Mouse (Mus musculus) hematopoietic stem cell, adult 5-6 weeks (primary cell): ENCODE measurements around the gene Camp. TPM values are rescaled to one million over a fixed set of nuclear protein-coding genes. Genes with fewer than 3 reads are reported as not detected.
A peak's percentile ranks its signal among the peaks of the same experiment; 100 is the strongest.
"Not testable (repeated sequence)": the region's sequence is repeated elsewhere in the genome, so short reads cannot be mapped to it uniquely, and the experiment has no call there.

Source experiments
- ATAC-seq, 2 experiments: fragments of 125-278 bp in 1 of 2; replicated peaks in 1 of 2; 2 replicates each; pipeline ENCODE4 v1.8.0; 2016 to 2017; ENCODE audit warnings: inconsistent platforms in 2 of 2, mild to moderate bottlenecking in 2 of 2, moderate number of reproducible peaks in 2 of 2, low read depth in 1 of 2, moderate TSS enrichment in 1 of 2; ENCODE audit not compliant: low FRiP score in 2 of 2, poor library complexity in 2 of 2, severe bottlenecking in 2 of 2, insufficient read depth in 1 of 2, low TSS enrichment in 1 of 2
- total RNA-seq: library from RNA; stranded (forward); fragments of 172-1452, 232-1000 nt; gene quantifications from 2 replicates; pipeline ENCODE4 v1.2.3, GENCODE M21; 2017

Camp gene
- total RNA-seq, 1 experiment from 2014 or later = 230 TPM

DNA sequence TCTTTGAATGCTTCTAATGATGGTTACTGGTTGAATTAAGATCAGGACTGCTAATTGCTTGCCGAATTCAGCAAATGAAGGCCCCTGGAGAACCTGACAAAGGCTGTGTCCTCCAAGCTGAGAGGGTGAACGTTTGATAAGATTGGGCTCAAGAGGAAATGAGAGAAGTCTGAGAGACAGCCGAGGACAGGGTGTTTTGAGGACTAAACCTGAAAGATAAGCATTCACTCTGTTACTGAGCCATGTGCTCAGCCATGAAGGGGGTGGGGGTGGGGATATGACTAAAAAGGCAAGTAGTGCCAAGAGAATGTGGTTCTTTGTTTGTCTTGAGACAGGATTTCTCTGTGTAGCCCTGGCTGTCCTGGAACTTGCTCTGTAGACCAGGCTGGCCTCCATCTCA is 13.7 kb upstream of the Camp start:
- ATAC-seq = peak in 1 of 2 experiments; percentile 23; a peak in 1 of 4 replicates

DNA sequence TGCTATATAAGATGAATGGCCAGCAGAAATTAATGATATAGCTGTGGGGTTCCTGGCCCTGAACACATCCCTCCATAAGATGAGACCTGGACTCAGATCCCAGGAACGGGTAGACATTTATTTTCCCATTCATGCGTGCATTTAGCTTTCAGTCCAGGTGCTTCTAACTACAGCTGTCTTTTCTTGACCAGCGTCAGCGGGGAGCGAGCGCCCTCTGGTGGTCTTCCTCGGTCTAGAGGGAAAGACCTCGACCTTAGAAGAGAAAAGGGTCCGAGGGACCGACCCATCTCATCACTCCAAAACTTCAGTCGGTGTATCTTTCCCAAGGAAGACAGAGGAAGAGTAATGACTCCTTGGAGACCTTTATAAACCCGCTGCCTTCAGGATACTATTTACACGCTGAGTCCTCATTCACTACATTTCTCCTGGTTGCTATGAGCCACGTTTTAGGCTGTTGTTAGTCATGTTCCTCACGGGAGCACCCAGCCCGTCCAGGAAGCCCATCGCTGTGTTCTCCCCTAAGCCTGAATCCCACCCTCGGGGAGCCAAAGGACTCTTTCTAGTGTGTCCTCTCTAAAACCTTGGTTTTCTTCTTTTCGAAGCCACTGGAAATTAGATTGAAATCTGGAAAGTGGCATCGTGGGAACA is 13.1 kb upstream of the Camp start:
- peak; percentile 77 to 81; a peak in 3 of 4 replicates for ATAC-seq

DNA sequence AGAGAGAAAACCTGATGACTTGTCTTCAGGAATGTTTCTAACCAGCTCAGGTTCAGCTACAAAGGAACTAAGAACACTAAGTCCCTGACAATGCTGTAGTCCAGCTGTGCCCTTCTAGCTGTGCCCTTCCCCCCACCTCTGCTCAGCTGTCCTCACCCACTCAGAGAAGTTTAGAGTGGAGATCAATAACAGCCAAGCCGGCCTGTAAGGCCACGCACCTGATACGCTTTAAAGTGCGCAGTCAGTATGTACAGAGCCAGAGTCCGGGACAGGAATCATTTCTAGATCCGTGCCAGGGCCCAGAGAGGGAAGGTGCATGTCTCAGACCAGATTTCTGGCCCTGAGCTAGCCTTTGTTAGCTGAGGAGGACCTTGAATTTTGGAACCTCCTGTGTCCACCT is 6.5 kb upstream of the Camp start:
- ATAC-seq = no peak

DNA sequence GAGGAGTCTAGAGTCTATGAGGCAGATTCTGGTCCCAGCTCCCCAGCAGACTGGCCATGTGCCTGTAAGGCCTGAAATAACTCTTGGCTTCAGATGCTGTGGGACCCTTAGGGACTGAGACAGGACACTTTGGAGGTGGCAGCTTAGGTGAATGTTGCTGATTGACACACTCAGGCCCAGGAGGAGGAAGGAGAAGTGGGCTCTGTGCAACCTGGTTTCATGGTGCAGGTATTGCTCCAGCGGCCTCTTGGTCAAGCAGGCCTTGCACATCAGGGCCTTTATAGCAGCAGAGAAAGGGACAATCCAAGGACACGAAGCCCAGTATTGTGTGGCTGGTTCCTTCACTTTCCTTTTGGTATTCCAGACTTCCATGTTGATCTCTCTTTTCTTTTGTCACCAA is 4.9 kb upstream of the Camp start:
- peak; percentile 37 to 65; a peak in 2 of 4 replicates for ATAC-seq

DNA sequence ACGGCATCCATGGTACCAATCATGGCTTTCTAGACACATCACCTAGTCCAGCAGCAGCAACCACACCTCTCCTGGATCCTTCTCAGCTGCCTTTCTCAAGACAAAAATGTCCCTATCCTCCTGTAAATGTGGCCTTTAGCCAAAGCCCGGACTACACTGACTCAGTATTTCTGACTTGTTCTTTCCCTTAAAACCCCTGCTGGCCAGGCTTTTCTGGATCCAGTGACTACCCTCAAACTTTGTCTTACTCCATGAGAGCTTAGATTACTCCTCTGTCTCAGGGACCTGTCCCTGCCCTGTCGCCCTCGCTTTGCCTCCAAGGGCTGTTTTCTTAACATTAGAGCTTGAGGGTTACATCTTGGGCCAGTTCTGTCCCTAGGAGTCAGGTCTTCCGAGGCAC is 682 bp upstream of the Camp start:
- no peak for ATAC-seq

GRCm38 (mm10) chr9:109833088-109833412 is 16.4 kb downstream of the Camp start:
- ATAC-seq = peak; percentile 9 to 10; a peak in 1 of 4 replicates

- ATAC-seq = peak; percentile 97 to 98
These were observed 16.9 kb downstream of the Camp start, which contains the start of gene Nme6 for GRCm38 (mm10) chr9:109832391-109833087. Nme6 (plus strand) TSS chr9:109832749.

DNA sequence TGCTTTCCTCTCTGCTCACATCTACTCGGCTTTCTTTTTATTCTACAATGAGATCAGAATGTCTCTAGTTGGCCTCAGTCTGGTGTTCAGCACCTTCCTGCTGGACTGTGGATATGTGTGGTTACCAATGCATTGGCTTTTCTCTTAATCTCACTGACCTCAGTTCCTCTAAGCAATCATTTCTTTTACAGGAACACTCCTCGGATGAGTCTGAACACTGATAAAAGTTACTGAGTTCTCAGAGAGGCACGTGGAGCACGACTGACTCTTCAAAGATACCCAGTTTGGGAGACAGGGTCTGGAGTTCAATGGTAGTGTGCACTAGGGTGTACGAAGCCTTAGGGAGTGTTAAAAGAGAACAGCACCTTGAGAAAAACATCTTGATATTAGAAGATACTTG is 23.2 kb downstream of the Camp start:
- no peak for ATAC-seq

DNA sequence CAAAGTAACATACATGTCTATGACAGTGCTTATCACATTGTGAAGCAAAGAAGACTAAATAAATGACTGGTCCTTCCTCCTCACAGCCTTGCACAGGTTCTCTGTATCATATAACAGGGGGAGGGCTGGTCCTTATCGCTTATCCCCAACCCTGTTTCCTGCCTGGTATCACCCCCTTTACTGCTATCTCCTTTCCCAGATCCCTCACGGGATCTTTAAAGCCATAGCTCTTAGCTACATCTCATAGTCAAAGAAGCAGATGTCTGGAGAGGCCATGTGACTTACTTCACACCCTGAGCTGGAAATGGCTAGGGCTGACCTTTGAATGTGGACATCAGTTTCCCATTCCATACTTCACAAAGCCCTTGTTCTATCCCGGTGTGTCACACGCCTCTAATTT is 23.7 kb downstream of the Camp start:
- ATAC-seq = no peak

GRCm38 (mm10) chr9:109816341-109816740 is 33.1 kb downstream of the Camp start:
- ATAC-seq = no peak

GRCm38 (mm10) chr9:109813424-109813823 is 36.0 kb downstream of the Camp start:
- ATAC-seq = no peak

DNA sequence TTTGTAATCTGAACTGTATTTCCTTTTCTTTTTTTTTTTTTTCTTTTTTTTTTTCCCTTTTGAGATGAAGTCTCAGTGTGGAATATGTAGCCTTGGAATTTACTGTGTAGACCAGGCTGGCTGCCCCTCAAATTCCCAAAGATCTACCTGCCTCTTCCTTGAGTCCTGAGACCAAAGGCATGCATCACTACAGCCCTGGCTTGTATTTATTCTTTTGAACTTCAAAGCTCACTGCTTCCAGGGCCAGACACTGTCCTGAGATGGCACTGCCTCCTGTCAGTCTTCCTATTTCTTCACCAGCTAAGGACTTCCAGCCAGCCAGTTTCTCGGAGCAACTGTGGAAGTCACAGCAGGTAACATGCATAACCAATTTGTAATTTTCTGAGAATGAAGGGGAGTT is 37.4 kb downstream of the Camp start, which contains the start of gene Spink8:
TSS of gene Spink8 (plus strand) at position 301 of the 400 bp plus-strand sequence.
- ATAC-seq = no peak

DNA sequence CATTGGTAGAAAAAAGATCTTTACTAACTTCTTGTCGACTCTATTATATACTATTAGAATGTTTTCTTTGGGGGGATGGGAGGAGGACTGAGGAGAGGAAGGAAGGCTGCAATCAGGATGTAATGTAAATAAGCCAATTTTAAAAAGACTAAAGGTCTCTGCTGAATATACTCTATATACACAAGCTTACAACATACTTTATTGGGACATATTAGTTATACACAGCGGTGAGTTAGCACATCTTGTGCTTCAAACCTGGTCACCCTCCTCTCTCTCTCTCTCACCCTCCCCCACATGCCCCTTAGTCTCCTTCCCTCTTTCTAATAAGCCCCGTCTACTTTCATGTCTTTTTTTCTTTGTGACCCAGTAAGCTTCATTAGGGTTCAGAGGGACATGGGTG is 41.5 kb downstream of the Camp start:
- ATAC-seq = no peak

- no peak for ATAC-seq
These were observed 42.6 kb downstream of the Camp start for GRCm38 (mm10) chr9:109806695-109807293.

- ATAC-seq = no peak
These were observed 43.2 kb downstream of the Camp start for GRCm38 (mm10) chr9:109806260-109806659.

DNA sequence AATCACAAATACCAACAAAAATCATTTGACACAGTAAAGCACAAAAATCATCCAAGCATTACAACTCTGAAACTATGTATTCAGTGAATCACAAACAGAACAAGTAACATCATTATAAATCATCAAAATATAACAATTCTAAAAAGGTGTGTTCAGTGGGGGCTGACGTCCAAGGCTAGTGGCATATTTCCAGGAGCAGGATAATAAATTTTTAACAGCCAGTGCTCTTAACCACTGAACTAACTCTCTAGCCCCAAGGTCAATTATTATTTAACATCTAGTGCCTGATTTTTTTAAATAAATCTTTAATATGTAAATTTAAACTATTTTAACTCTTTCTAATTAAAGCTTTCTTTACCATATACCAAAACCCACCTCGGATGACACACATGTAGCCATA is 43.8 kb downstream of the Camp start:
- ATAC-seq = not testable (repeated sequence)

DNA sequence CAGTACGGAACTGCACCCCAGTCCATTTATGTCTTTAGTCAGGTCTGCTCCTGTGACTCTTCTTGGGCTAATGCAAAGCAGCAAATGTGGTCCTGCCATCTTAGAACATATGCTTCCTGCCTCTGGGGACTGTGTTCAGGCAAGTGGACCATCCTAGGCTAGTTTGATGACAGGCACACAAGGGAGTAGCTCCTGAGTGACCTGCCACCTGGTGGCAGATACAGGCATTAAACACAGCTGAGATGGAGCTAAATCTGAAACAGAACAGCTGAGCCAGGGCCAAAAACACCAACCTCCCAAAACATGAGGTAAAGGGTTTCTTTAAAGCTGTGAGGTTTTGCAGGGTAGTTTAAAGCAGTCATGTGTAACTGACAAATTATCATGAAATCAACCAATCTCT is 51.4 kb downstream of the Camp start:
- ATAC-seq = no peak; a peak in 1 of 4 replicates
